Mouse (Mus musculus) E14TG2a.4 (cell line): Measurements from ENCODE around the gene Gm37240.

Source experiments
- CTCF ChIP-seq: conservative IDR thresholded peaks from 2 replicates; pipeline ENCODE4 v1.5.1; 2014; ENCODE audit warnings: low read length
- NANOG ChIP-seq: IDR thresholded peaks from 2 replicates; pipeline ENCODE4 v1.6.1; 2014; ENCODE audit warnings: borderline replicate concordance, low read length, mixed read lengths
- POU5F1 ChIP-seq: IDR thresholded peaks from 2 replicates; pipeline ENCODE4 v1.6.1; 2014; ENCODE audit warnings: low read length, borderline replicate concordance

DNA sequence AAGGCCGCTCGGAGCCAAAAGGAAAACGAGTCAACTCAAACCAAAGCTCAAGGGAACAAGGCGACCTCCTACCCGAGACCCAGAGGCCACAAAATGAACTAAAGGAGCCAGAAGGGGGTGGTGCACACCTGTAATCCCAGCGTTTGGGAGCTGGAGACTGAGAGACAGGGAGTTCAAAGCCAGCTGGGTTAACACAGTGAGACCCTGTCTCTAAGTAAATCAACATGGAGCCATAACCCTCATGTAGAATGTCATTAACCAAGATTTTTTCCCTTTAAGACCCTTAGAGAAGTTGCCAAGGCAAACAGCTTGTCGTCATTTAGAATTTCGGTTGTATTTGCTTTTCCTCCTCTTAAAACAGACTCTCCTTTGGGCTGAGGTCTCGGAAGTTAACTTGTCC, 1438.3 kb downstream of the Gm37240 start:
- TF ChIP-seq CTCF (no peak), POU5F1 (no peak), NANOG (no peak)
